Mouse (Mus musculus) gastrocnemius, adult 8-10 months (tissue): ENCODE results near the gene Tex30. TPM values are rescaled to one million over a fixed set of nuclear protein-coding genes. Genes with fewer than 3 reads are reported as not detected.
A peak's percentile ranks its signal among the peaks of the same experiment; 100 is the strongest.
"Not testable (repeated sequence)": the region's sequence is repeated elsewhere in the genome, so short reads cannot be mapped to it uniquely, and the experiment has no call there.

Source experiments
- DNase-seq, 2 experiments: peaks; one replicate each; pipeline ENCODE4 v3.0.0; 2022; ENCODE audit warnings: low spot score in 2 of 2
- total RNA-seq, 4 experiments: library from RNA; stranded (reverse); gene quantifications; 2 replicates each; pipeline ENCODE4 v1.2.4; 2022

The Tex30 gene
- total RNA-seq: 1 to 10 TPM; 4.1 to 5.8 (median 4.5) TPM

- DNase-seq: peak; percentile 83 to 89
Measured at GRCm38 (mm10) chr1:44102259-44102717, at the start of gene Tex30. Gene Tex30 (minus strand): TSS chr1:44102441.

DNA sequence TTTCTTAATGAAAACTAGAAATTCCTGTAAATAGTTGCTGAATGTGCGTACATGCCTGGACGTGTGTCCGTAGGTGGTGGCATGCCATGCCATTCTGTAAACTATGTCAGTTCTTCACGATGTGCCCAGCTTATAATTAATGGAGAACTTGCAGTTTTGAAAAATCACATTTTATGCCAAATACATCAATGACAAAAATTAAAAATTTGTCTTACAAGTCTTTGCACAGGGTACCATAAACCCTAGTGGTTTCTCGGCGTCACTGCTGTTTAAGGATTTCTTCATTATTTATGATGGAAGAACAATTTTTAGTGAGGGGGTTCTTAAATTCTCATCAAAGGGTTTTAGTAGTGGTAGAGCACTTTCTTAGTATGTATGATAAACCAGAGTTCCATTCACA lies 46.5 kb upstream of the Tex30 start:
- DNase-seq: no peak

GRCm38 (mm10) chr1:44147563-44148381 lies 45.5 kb upstream of the Tex30 start, which contains the start of gene Ercc5:
Gene Ercc5 (plus strand): TSS chr1:44147744.
- peak; percentile 67 to 70 for DNase-seq

- no peak for DNase-seq
Measured at GRCm38 (mm10) chr1:44142747-44143146, 40.5 kb upstream of the Tex30 start.

GRCm38 (mm10) chr1:44140232-44140631 lies 38.0 kb upstream of the Tex30 start:
- DNase-seq: no peak

DNA sequence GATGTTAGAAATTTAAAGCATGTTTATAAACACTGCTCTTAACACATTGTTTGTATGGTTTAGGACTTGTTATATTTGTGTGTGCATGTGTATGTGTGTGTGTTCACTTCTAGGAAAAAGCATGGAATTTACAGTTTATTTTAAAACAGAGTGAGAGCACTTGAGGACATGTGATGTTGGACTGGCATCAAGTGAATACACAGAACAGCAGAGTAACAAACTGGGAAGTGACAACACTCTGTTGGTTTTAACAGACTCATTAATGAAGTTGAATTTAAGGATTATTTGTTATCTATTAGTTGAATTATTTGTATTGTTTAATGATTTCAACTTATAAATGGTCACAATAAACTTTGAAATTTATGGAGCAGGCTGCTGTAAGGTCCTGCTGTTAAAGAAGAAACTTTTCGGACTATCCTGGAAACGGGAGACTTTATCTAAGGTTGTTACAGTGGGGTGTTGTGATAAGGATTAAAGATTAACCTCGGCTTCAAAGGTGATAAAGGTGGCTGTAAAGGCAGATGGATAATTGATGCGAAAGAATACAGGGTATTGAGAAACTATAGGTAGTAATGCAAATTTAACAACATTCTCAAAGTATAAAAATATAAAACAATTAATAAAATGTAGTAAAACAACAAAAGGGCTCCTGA lies 27.8 kb upstream of the Tex30 start:
- DNase-seq: no peak

DNA sequence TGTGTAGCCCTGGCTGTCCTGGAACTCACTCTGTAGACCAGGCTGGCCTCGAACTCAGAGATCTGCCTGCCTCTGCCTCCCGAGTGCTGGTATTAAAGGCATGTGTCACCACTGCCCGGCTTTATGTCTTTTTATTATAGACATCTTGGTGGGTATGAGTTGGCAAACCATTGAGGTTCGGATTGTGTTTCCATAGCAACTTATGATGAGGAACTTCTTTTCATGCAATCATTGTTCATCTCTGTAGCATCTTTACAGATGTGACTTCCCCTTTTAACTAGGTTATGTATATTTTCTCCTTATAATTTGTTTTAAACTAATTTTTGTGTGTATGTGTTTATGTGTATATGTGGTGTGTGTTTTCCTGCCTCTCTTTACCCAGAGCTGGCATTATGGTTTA lies 23.3 kb upstream of the Tex30 start:
- DNase-seq: no peak

DNA sequence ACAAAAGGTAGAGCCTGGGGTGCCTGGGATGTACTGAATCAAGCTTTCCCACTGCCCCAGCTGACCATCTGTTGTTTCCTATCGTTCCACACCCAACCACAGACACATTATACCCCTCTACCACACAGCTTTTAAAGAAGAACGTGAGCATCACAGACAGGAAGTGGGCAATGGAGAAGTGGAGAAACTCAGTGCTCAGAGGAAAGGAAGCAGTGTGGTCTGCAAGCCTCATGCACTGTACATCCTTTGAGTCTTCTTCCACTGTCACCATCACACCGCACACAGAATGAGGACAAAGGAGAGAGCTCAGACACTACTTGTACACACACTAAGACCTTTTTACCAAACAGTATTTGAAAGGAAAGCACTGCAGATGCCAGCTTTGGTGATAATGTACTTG lies 20.0 kb upstream of the Tex30 start:
- no peak for DNase-seq

DNA sequence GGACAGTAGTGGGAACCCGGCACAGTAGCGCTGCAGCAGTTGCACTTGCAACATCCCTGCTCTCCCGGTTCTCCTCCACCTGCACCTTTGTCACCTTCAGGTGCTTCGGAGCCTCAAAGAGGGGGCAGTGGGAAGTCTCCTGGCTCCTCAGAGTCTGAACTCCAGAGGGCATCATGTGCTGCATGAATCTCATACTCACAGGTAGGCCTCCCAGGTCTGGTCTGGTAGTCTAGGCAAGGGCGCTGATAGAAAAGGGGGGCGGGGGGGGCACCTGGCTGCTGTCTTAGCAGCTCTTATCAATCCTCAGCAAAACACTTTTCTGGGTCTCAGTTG lies 17.8 kb upstream of the Tex30 start:
- no peak for DNase-seq

GRCm38 (mm10) chr1:44119201-44120073 lies 17.2 kb upstream of the Tex30 start:
- DNase-seq: peak; percentile 52 to 63

- DNase-seq: peak; percentile 82 to 88
Measured at GRCm38 (mm10) chr1:44118239-44119054, 16.2 kb upstream of the Tex30 start, which contains the start of the genes Kdelc1 and Bivm. Gene Kdelc1 (minus strand): TSS chr1:44118808. Gene Bivm (plus strand): TSS chr1:44118957.

DNA sequence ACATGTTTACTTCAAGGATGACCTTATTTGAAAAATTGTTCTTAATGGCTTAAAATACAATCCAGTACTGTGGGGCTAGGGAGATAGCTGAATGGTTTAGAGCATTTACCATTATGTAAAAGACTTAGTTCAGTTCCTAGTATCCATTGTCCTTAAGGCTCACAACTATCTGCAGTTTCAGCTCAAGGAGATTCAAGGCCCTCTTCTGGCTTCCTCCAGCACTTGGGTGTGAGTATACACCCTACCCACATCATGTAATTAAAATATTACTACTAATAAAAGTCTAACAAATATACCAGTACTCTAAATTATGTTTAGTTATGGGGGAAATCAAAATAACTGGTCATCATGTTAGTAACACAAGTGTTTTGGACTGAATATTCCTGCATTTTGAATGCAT lies 15.3 kb upstream of the Tex30 start:
- no peak for DNase-seq

GRCm38 (mm10) chr1:44102939-44103338 lies 698 bp upstream of the Tex30 start:
- DNase-seq: no peak

DNA sequence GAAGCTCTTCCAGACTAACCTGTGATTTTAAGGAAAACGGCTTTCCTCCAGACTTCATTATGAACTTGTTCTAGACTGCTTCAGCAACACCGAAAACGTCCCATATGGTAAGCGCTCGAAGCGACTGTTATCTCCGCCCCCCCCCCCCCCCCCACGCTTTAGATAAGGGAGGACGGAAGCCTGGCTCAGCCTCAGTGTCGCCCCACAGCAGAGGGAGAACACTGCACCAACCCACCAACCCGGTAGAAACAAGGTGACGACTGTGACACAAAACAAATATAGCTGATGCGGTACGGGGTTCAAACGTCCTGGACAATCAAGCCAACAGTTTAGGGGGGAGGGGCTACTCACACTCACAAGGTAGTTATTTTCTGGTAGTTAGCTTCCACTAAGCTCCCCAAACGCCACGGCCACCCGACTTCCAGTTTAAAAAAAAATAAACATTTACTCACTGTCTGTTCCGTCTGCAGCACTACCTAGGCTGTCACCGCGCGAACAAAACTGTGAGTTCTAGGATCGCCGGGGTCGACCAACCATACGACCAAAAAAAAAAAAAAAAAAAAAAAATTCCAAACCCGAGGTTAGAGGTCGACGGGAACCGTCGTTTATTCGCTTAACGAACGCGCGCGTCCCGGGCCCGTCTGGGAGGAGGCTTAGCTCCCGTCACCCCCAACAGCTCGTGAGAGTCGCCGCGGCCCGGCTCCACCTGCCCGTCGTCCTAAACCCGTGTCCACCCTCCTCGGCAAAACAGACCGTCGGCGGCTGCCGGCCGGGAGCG lies 604 bp downstream of the Tex30 start:
- DNase-seq: no peak

DNA sequence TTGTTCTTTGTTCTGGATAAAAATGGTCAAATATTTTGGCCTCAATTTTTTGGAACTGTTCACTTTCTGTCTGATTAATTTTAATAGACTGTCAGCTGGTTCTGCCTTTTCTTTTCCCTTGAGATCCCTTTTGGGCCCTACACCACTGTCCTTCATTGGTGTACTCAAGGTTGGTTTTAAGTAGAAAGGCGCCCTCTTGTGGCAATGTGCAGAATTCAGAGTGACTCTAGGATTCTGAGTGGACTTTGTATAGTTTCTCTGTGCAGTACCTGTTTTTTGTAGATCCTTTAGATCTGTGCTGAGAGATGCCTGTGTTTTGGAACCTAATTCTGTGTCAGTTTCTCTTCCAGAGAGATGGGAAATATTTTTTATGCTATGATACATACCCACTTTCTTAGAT lies 37.6 kb downstream of the Tex30 start:
- DNase-seq: peak; percentile 11 to 22

DNA sequence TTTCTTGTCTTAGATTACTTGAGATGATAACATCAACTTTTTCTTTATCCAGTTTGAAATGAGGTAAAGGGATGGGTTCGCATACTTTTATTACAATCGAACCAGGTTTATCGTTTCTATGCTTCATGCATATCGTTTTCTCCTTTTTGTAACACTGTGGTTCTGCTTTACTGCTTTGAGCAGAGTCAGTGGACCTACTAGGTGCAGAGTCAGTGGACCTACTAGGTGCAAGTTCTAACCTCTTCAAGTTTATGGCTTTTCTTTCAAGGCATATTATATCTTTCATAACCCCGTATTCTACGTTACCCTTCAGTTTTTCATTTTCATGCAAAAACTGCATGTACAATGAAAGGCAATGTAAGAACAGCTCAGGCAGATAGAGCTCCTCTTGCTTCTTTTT lies 38.8 kb downstream of the Tex30 start:
- DNase-seq: no peak

GRCm38 (mm10) chr1:44061836-44062235 lies 40.4 kb downstream of the Tex30 start, which contains the start of gene Gm8251:
Gene Gm8251 (minus strand): TSS chr1:44061936.
- DNase-seq: no peak

- DNase-seq: no peak
Measured at GRCm38 (mm10) chr1:44057805-44058204, 44.4 kb downstream of the Tex30 start.

- DNase-seq: no peak
Measured at GRCm38 (mm10) chr1:44046556-44046955, 55.7 kb downstream of the Tex30 start.

DNA sequence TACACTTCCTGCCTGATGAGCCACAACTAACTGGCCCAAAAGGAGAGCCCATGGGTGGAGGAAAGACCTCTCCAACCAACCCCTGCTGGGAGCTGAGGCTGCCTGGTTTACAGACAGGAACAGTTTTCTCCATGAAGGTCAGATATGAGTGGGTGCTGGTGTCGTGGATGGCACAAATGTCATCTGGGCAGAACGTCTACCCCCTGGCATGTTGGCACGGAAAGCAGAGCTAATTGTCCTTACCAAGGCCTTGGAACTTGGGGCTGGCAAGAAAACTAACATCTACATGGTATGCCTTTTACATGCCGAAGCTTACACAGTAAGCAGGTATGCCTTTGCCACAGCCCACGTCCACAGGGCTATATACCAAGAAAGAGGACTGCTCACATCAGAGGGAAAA lies 56.6 kb downstream of the Tex30 start:
- not testable (repeated sequence) for DNase-seq
